Mouse (Mus musculus) thymus, adult 2 months (tissue): ENCODE measurements around the gene Gm10160.

ENCODE experiments used
- CTCF ChIP-seq: fragments of 200-500 bp; IDR thresholded peaks from 2 replicates; pipeline ENCODE4 v1.5.1; 2012; ENCODE audit warnings: mild to moderate bottlenecking, control low read depth, low read length, moderate library complexity, borderline replicate concordance; ENCODE audit not compliant: control insufficient read depth, poor library complexity, insufficient read depth; ENCODE audit errors: extremely low read depth
- POLR2A ChIP-seq: fragments of 200-500 bp; IDR thresholded peaks from 2 replicates; pipeline ENCODE4 v1.6.1; 2012; ENCODE audit warnings: mild to moderate bottlenecking, low read length, control low read depth, moderate library complexity; ENCODE audit not compliant: control insufficient read depth, poor library complexity, insufficient read depth; ENCODE audit errors: extremely low read depth

DNA sequence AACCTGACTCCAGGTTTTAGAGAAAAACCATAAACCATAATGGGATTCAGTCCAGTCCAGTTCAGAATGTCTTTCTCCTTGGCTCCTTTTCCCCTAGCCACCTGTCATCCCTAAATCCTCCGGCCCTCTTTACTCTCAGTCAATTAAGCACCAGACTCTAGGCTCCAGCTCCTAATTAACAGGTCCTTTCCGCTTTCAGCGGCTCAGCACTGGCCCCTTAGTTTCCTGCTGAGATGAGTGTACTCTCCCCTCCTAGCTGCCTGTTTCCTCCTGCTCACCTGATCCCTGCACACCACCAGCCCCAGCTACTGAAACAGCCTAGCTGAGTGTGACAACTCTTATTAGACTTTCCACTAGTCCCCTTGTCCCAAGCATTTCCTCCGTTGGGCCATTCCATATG, 7.8 kb downstream of the Gm10160 start:
- TF ChIP-seq POLR2A (no peak), CTCF (no peak)
